Mouse (Mus musculus): ENCODE data around the gene Mtch1. TPM values are rescaled to one million over a fixed set of nuclear protein-coding genes. Genes with fewer than 3 reads are reported as not detected.

Mtch1 gene
- total and polyA plus RNA-seq, 2 experiments from 2014 or later, result 504 to 595 TPM

DNA sequence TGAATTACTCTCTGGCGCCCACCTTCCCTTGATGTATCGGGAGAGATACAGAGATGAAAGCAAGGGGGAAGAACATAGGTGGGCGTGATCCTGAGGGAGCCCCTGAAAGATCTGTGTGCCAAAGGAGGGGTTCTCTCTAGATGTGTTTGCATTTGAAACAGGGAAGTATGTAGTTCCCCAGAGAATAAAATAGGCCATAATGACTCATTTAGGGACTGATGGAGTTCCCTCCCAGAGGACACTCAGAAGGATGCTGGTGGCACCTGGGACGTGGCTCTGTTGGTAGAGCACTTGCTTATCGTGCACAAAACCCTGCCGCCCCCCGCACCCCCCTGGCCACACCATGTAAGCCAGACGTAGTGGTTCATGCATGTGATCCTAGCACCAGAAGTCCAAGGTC, 15.4 kb upstream of the Mtch1 start:
- WGBS, result 83% methylated on average over 8 of the region's 8 CpGs
- ATAC-seq (no peak), DNase-seq (no peak)
- Histone ChIP-seq H3K4me2 (ENCODE audit: low read depth) (no peak overlapping the region), H3K4me1 (ENCODE audit: insufficient read depth) (no peaks in the 10 kb centered on the region), H3K27ac (ENCODE audit: low read depth, low read length) (no peak overlapping the region), H3K9ac (no peak overlapping the region), H3K36me3 (ENCODE audit: insufficient read depth) (no peaks in the 10 kb centered on the region), H3K27me3 (ENCODE audit: insufficient read depth, low read length) (no peaks in the 10 kb centered on the region), H3K4me3 (ENCODE audit: low read depth, low read length) (no peak overlapping the region), H3K9me3 (ENCODE audit: low read length) (no peaks in the 10 kb centered on the region)
- TF ChIP-seq CTCF (IDR thresholded peaks at IDR 0.05; ENCODE audit: low read depth), result no peak

DNA sequence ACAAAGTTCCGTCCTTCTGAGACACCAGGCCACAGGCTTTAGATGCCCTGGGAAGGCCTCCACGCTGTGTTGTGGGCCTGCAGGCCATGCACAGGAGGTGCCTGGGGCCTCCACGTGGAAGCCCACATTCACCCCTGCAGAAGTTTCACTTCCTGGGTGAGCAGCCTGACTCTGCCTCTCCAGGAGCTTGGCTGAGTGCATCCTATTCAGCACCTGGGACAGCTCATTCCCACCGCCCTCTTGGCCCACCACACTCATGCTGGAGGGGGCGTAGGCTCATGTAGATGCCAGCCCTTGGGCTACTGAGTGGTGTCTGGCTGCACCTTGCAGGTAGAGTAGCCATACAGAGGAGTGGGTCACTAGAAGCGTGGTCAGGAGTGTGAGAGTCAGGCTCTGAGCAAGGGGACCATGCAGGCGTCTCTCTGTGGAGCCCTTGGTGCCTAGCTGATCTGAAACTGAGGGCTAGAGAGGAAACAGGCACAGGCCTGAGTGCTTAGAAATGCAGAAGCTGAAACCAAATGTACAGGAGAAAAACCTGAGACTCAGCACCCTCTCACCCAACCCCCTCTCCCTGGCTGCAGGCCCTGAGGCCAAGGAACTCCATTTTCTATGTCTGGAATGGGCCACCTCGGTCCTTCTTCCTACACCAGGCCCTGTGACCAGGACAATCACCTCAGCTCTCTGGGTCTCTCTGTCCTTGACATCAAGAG, 14.4 kb upstream of the Mtch1 start:
- Histone ChIP-seq H3K9ac (no peak overlapping the region), H3K4me3 (ENCODE audit: low read depth, low read length) (no peak overlapping the region), H3K27me3 (ENCODE audit: insufficient read depth, low read length) (no peaks in the 10 kb centered on the region), H3K4me2 (ENCODE audit: low read depth) (no peak overlapping the region), H3K36me3 (ENCODE audit: insufficient read depth) (no peaks in the 10 kb centered on the region), H3K4me1 (ENCODE audit: insufficient read depth) (0 out of 2 replicates have a peak, but pooled peaks cover 3% of the 10 kb centered on the region), H3K9me3 (ENCODE audit: low read length) (no peaks in the 10 kb centered on the region), H3K27ac (ENCODE audit: low read depth, low read length) (no peak overlapping the region)
- 66% methylated on average over 8 of the region's 8 CpGs for WGBS
- TF ChIP-seq CTCF (IDR thresholded peaks at IDR 0.05; ENCODE audit: low read depth), result no peak
- ATAC-seq, result no peak
- no peak for DNase-seq

DNA sequence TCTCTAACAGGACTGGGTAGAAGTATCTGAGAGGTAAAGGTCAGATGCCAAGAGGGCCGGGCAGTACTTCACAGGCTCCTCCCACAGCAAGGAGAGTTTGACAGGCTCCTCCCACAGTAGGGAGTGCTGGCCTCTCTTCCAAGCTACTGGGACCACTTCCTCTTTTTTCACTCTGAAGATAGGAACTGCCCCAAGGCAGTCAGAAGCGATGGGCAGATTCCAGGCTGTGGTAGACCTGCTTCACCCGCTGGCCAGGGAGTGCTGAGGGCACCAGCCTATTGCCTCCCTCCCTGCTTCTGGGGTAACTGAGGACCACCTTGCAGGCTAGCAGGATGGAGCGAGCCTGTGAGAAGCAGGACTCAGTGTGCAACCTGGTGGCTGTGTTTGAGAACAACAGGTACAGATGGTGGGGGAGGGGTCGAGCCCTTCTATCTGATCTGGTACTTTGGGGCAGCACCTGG, 13.1 kb upstream of the Mtch1 start, which contains the start of gene Fgd2:
TSS of gene Fgd2 (plus strand) at position 154 of the 461 bp plus-strand sequence.
- ATAC-seq, result no peak
- WGBS, result 30% methylated on average over 5 of the region's 5 CpGs
- DNase-seq, result no peak
- no peak within 1 kb of the TSS for H3K4me3 ChIP-seq (ENCODE audit: low read depth, low read length)
- peaks cover 16% of the 10 kb centered on the region for H3K4me1 ChIP-seq (ENCODE audit: insufficient read depth)
- H3K9ac ChIP-seq, result no peak within 1 kb of the TSS
- H3K27me3 ChIP-seq (ENCODE audit: insufficient read depth, low read length), result no peaks in the 10 kb centered on the region
- no peak within 1 kb of the TSS for H3K4me2 ChIP-seq (ENCODE audit: low read depth)
- no peak within 1 kb of the TSS for H3K27ac ChIP-seq (ENCODE audit: low read depth, low read length)
- no peaks in the 10 kb centered on the region for H3K36me3 ChIP-seq (ENCODE audit: insufficient read depth)
- H3K9me3 ChIP-seq (ENCODE audit: low read length), result no peaks in the 10 kb centered on the region
- TF ChIP-seq CTCF (IDR thresholded peaks at IDR 0.05; ENCODE audit: low read depth), result peak; percentile 35; the same call in 1 of the 2 replicates

DNA sequence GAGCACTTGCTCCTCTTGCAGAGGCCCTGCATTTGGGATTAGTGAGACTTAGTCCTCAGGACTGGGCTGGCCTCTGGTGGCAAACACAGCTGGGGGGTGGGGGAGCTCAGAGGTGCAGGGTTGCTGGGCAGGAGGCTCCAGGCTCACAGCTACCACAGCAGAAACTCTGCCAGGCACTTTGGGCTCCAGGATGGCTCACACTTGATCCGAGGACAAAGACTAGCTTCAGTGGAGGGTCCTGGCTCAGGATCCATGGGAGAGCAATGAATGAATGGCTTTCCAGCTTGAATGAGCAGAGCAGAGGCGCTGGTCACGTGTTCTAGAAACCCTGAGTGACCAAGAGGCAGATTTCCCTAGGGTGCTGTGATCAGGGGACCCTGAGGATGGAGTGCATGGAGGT, 11.2 kb upstream of the Mtch1 start:
- no peak overlapping the region for H3K4me3 ChIP-seq (ENCODE audit: low read depth, low read length)
- no peak overlapping the region for H3K27ac ChIP-seq (ENCODE audit: low read depth, low read length)
- DNase-seq, result no peak
- no peak overlapping the region for H3K4me2 ChIP-seq (ENCODE audit: low read depth)
- no peaks in the 10 kb centered on the region for H3K27me3 ChIP-seq (ENCODE audit: insufficient read depth, low read length)
- TF ChIP-seq CTCF (IDR thresholded peaks at IDR 0.05; ENCODE audit: low read depth), result no peak
- H3K36me3 ChIP-seq (ENCODE audit: insufficient read depth), result no peaks in the 10 kb centered on the region
- H3K4me1 ChIP-seq (ENCODE audit: insufficient read depth), result peaks cover 23% of the 10 kb centered on the region
- WGBS, result 57% methylated on average over 3 of the region's 3 CpGs
- ATAC-seq, result no peak
- H3K9ac ChIP-seq, result no peak overlapping the region
- no peaks in the 10 kb centered on the region for H3K9me3 ChIP-seq (ENCODE audit: low read length)

DNA sequence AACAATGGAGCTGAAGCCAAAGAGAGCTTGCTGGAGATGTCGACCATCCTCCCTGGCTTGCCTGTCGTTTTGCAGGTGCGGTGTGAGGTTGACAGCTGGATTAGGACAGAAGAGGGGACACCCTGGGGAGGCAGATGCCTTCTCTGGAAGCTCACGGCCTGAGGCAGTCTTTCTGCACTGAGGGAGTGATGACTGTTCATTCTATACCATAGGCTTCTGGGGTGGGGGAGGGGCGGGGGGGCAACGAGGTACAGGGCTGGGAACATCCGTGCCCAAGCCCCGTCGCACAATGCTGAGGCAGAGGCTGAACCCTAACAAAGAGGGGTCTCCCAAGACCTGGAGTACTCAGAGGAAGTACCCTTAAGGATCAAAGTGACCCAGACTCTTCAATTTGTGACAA, 9.1 kb upstream of the Mtch1 start:
- Histone ChIP-seq H3K9me3 (ENCODE audit: low read length) (no peaks in the 10 kb centered on the region), H3K4me3 (ENCODE audit: low read depth, low read length) (peak overlapping the region; percentile 28), H3K9ac (peak overlapping the region; percentile 56), H3K27me3 (ENCODE audit: insufficient read depth, low read length) (no peaks in the 10 kb centered on the region), H3K36me3 (ENCODE audit: insufficient read depth) (no peaks in the 10 kb centered on the region), H3K4me2 (ENCODE audit: low read depth) (peak overlapping the region; percentile 52), H3K4me1 (ENCODE audit: insufficient read depth) (peaks cover 23% of the 10 kb centered on the region), H3K27ac (ENCODE audit: low read depth, low read length) (peak overlapping the region; percentile 91)
- ATAC-seq, result peak; percentile 36
- 5% methylated on average over 9 of the region's 9 CpGs for WGBS
- DNase-seq, result no peak
- no peak for TF ChIP-seq CTCF (IDR thresholded peaks at IDR 0.05; ENCODE audit: low read depth)

DNA sequence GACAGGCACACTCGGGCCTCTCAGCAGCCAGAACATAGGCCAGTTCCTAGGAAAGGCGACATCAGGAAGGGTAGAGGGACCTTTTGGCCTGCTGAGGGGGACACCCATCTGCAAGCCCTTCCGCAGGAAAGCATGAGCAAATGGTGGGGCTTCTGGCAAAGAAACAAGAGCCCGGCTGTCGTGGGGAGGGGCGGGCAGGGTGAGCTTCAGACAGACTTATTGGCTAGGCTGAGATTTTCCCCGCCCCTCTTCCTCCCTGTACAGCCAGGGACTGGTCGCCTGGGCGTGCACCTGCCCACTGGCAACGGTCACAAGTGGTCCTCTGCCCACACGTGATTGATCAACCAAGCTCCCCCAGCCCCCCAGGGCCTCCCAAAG, 8.7 kb upstream of the Mtch1 start:
- ATAC-seq, result peak; percentile 95
- no peaks in the 10 kb centered on the region for H3K9me3 ChIP-seq (ENCODE audit: low read length)
- peak overlapping the region; percentile 52 for H3K4me2 ChIP-seq (ENCODE audit: low read depth)
- peak overlapping the region; percentile 56 for H3K9ac ChIP-seq
- H3K27me3 ChIP-seq (ENCODE audit: insufficient read depth, low read length), result no peaks in the 10 kb centered on the region
- WGBS, result 4% methylated on average over 11 of the region's 11 CpGs
- H3K27ac ChIP-seq (ENCODE audit: low read depth, low read length), result peak overlapping the region; percentile 91
- H3K4me1 ChIP-seq (ENCODE audit: insufficient read depth), result peaks cover 23% of the 10 kb centered on the region
- no peaks in the 10 kb centered on the region for H3K36me3 ChIP-seq (ENCODE audit: insufficient read depth)
- no peak for TF ChIP-seq CTCF (IDR thresholded peaks at IDR 0.05; ENCODE audit: low read depth)
- H3K4me3 ChIP-seq (ENCODE audit: low read depth, low read length), result peak overlapping the region; percentile 28
- DNase-seq, result peak; percentile 86

DNA sequence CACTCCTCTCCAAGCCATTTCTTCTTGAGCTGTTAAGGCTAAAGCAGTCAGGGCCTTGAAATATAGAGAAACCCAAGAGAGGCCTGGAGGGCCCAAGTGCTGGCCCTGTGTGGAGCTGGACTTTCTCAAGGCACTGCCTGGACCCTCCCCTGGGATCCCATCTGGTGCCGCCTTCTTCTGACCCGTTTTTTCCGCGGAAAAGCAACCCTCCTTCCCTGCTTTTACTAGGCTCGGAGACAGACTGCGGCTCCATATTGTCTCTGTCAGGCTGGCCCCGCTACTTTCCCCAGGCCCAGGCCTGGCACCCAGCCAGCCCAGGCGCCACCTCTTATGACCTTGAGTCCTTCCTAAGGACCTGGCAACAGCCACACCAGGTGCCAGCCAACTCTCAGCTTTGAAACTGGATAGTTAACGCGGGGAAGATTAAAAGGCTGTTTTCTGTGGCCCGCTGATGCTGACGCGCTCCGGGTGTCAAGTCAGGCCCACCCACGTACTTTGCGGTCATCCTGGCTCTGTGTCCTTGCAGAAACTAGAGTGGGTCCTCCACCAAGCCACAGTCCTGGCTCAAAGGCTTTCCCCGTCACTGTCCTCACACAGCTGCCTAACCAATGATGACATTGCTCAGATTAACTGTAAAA, 8.2 kb upstream of the Mtch1 start:
- ATAC-seq (peak; percentile 32), DNase-seq (peak; percentile 64)
- Histone ChIP-seq H3K4me1 (ENCODE audit: insufficient read depth) (peaks cover 23% of the 10 kb centered on the region), H3K27me3 (ENCODE audit: insufficient read depth, low read length) (no peaks in the 10 kb centered on the region), H3K9ac (peak overlapping the region; percentile 56), H3K36me3 (ENCODE audit: insufficient read depth) (no peaks in the 10 kb centered on the region), H3K27ac (ENCODE audit: low read depth, low read length) (peak overlapping the region; percentile 91), H3K9me3 (ENCODE audit: low read length) (no peaks in the 10 kb centered on the region), H3K4me3 (ENCODE audit: low read depth, low read length) (peak overlapping the region; percentile 9; the same call in 1 of the 2 replicates), H3K4me2 (ENCODE audit: low read depth) (peak overlapping the region; percentile 52)
- 5% methylated on average over 17 of the region's 17 CpGs for WGBS
- TF ChIP-seq CTCF (IDR thresholded peaks at IDR 0.05; ENCODE audit: low read depth), result no peak

All from forebrain, postnatal 0 days (tissue).